Mouse (Mus musculus): ENCODE measurements around the gene Jaml. TPM values are rescaled to one million over a fixed set of nuclear protein-coding genes. Genes with fewer than 3 reads are reported as not detected.
A peak's percentile ranks its signal among the peaks of the same experiment; 100 is the strongest.

The Jaml gene
- polyA plus RNA-seq, 1 experiment = 0.53 TPM

- no peaks in the 10 kb centered on the region for H3K4me1 ChIP-seq (ENCODE audit: control insufficient read depth, insufficient read depth, low read length)
- H3K36me3 ChIP-seq (ENCODE audit: control insufficient read depth, insufficient read depth, low read length) = no peaks in the 10 kb centered on the region
- no peaks in the 10 kb centered on the region for H3K27me3 ChIP-seq (replicated peaks; ENCODE audit: control insufficient read depth, insufficient read depth, low read length)
- no peak overlapping the region for H3K4me3 ChIP-seq (ENCODE audit: insufficient read depth, low read depth, low read length)
- WGBS = 63% methylated on average over 6 of the region's 6 CpGs
- H3K27ac ChIP-seq (ENCODE audit: insufficient read depth, low read depth, low read length) = no peak overlapping the region
- no peak for TF ChIP-seq POLR2A (IDR thresholded peaks at IDR 0.05; ENCODE audit: low read depth, low read length)
- TF ChIP-seq CTCF (conservative IDR thresholded peaks at IDR 0.05; ENCODE audit: insufficient read depth, insufficient read length, low read depth, low read length) = no peak
- no peak for DNase-seq
Measured at GRCm38 (mm10) chr9:45121001-45121400, 42.0 kb downstream of the Jaml start.

- H3K27ac ChIP-seq (ENCODE audit: insufficient read depth, low read depth, low read length) = no peak overlapping the region
- H3K36me3 ChIP-seq (ENCODE audit: control insufficient read depth, insufficient read depth, low read length) = no peaks in the 10 kb centered on the region
- WGBS = 3% methylated on average over 10 of the region's 10 CpGs
- TF ChIP-seq CTCF (conservative IDR thresholded peaks at IDR 0.05; ENCODE audit: insufficient read depth, insufficient read length, low read depth, low read length) = peak; percentile 92
- TF ChIP-seq POLR2A (IDR thresholded peaks at IDR 0.05; ENCODE audit: low read depth, low read length) = no peak
- no peaks in the 10 kb centered on the region for H3K27me3 ChIP-seq (replicated peaks; ENCODE audit: control insufficient read depth, insufficient read depth, low read length)
- no peaks in the 10 kb centered on the region for H3K4me1 ChIP-seq (ENCODE audit: control insufficient read depth, insufficient read depth, low read length)
- H3K4me3 ChIP-seq (ENCODE audit: insufficient read depth, low read depth, low read length) = no peak overlapping the region
- DNase-seq = peak; percentile 81
Measured at GRCm38 (mm10) chr9:45121769-45122168, 42.8 kb downstream of the Jaml start.

DNA sequence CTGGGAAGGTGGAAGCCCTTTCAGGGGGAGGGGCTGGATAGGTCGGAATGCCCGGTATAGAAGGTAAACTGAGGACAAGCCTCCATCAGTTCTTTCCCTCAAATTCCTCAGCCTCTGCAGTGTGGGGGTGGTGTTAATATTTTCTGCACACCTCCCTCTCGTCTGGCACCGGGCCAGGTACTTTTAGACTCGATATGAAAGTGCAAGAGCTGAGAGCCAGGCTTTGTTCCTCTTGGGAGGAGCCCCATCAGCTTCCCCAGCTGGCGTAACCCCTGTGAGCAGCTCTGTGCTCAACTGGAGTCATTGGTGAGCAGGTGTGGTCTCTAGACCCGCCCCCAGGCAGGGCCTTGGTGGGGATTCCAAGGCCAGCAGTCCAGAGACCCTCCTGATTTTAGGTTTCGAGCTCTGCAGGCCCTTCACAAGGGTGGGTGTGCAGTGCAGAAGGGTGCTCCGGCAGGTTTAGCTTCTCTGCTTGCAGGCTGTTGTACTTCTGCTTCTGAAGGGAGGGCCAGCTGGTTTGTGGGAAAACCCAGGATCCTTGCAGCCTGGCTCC, 43.3 kb downstream of the Jaml start:
- H3K27me3 ChIP-seq (replicated peaks; ENCODE audit: control insufficient read depth, insufficient read depth, low read length) = no peaks in the 10 kb centered on the region
- no peak for TF ChIP-seq CTCF (conservative IDR thresholded peaks at IDR 0.05; ENCODE audit: insufficient read depth, insufficient read length, low read depth, low read length)
- no peak for TF ChIP-seq POLR2A (IDR thresholded peaks at IDR 0.05; ENCODE audit: low read depth, low read length)
- H3K4me3 ChIP-seq (ENCODE audit: insufficient read depth, low read depth, low read length) = no peak overlapping the region
- H3K27ac ChIP-seq (ENCODE audit: insufficient read depth, low read depth, low read length) = no peak overlapping the region
- H3K4me1 ChIP-seq (ENCODE audit: control insufficient read depth, insufficient read depth, low read length) = no peaks in the 10 kb centered on the region
- no peaks in the 10 kb centered on the region for H3K36me3 ChIP-seq (ENCODE audit: control insufficient read depth, insufficient read depth, low read length)
- DNase-seq = peak; percentile 43
- 27% methylated on average over 9 of the region's 9 CpGs for WGBS

GRCm38 (mm10) chr9:45125211-45125610, 46.2 kb downstream of the Jaml start:
- no peak for DNase-seq
- WGBS = 88% methylated on average over 14 of the region's 14 CpGs
- Histone ChIP-seq H3K27me3 (replicated peaks; ENCODE audit: control insufficient read depth, insufficient read depth, low read length) (no peaks in the 10 kb centered on the region), H3K4me3 (ENCODE audit: insufficient read depth, low read depth, low read length) (no peak overlapping the region), H3K4me1 (ENCODE audit: control insufficient read depth, insufficient read depth, low read length) (no peaks in the 10 kb centered on the region), H3K27ac (ENCODE audit: insufficient read depth, low read depth, low read length) (no peak overlapping the region), H3K36me3 (ENCODE audit: control insufficient read depth, insufficient read depth, low read length) (no peaks in the 10 kb centered on the region)
- TF ChIP-seq CTCF (conservative IDR thresholded peaks at IDR 0.05; ENCODE audit: insufficient read depth, insufficient read length, low read depth, low read length) (no peak), POLR2A (IDR thresholded peaks at IDR 0.05; ENCODE audit: low read depth, low read length) (no peak)

DNA sequence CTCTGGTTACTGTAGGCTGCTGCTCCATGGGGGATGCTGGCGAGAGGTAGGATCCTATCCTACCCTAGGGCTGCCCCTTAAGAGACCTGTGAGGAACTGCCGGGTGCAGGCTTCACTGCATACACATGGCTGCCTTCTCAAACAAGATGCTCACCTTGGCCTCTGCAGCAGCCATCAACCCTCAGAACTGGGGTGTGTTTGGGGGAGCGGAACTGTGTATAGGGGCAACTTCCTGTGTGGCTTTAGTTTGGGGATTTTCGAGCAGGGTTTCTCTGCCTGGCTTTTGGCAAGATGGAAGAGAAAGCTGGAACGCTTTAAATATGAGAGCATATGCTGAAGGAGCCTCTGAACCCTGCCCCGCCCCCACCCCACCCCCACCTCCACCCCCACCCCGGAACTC, 48.0 kb downstream of the Jaml start:
- Histone ChIP-seq H3K27me3 (replicated peaks; ENCODE audit: control insufficient read depth, insufficient read depth, low read length) (no peaks in the 10 kb centered on the region), H3K27ac (ENCODE audit: insufficient read depth, low read depth, low read length) (no peak overlapping the region), H3K4me3 (ENCODE audit: insufficient read depth, low read depth, low read length) (no peak overlapping the region), H3K4me1 (ENCODE audit: control insufficient read depth, insufficient read depth, low read length) (no peaks in the 10 kb centered on the region), H3K36me3 (ENCODE audit: control insufficient read depth, insufficient read depth, low read length) (no peaks in the 10 kb centered on the region)
- no peak for TF ChIP-seq POLR2A (IDR thresholded peaks at IDR 0.05; ENCODE audit: low read depth, low read length)
- TF ChIP-seq CTCF (conservative IDR thresholded peaks at IDR 0.05; ENCODE audit: insufficient read depth, insufficient read length, low read depth, low read length) = no peak
- DNase-seq = no peak
- WGBS = 52% methylated on average over 7 of the region's 7 CpGs

DNA sequence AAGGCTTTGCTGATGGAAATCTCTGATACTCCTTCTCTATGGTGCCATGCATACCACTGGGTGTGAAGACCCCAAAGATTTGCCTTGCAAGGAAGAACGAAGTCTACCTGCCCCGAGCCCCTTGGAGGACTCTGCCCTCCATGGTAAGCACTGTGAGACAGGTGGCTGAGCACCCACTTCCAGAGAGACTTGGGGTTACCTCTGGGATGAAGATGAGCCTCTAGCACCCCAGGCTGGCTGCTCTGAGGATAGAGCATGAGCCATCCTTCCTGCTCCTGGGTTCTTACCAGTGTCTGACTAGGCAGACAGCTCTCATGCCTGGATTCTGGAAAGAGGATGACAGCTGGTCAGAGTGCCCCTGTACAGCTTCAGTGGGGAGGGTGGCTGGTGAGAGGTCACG, 51.1 kb downstream of the Jaml start:
- Histone ChIP-seq H3K27me3 (replicated peaks; ENCODE audit: control insufficient read depth, insufficient read depth, low read length) (no peaks in the 10 kb centered on the region), H3K4me3 (ENCODE audit: insufficient read depth, low read depth, low read length) (no peak overlapping the region), H3K4me1 (ENCODE audit: control insufficient read depth, insufficient read depth, low read length) (no peaks in the 10 kb centered on the region), H3K27ac (ENCODE audit: insufficient read depth, low read depth, low read length) (no peak overlapping the region), H3K36me3 (ENCODE audit: control insufficient read depth, insufficient read depth, low read length) (no peaks in the 10 kb centered on the region)
- 75% methylated on average over 3 of the region's 3 CpGs for WGBS
- no peak for DNase-seq
- TF ChIP-seq POLR2A (IDR thresholded peaks at IDR 0.05; ENCODE audit: low read depth, low read length) (no peak), CTCF (conservative IDR thresholded peaks at IDR 0.05; ENCODE audit: insufficient read depth, insufficient read length, low read depth, low read length) (no peak)

DNA sequence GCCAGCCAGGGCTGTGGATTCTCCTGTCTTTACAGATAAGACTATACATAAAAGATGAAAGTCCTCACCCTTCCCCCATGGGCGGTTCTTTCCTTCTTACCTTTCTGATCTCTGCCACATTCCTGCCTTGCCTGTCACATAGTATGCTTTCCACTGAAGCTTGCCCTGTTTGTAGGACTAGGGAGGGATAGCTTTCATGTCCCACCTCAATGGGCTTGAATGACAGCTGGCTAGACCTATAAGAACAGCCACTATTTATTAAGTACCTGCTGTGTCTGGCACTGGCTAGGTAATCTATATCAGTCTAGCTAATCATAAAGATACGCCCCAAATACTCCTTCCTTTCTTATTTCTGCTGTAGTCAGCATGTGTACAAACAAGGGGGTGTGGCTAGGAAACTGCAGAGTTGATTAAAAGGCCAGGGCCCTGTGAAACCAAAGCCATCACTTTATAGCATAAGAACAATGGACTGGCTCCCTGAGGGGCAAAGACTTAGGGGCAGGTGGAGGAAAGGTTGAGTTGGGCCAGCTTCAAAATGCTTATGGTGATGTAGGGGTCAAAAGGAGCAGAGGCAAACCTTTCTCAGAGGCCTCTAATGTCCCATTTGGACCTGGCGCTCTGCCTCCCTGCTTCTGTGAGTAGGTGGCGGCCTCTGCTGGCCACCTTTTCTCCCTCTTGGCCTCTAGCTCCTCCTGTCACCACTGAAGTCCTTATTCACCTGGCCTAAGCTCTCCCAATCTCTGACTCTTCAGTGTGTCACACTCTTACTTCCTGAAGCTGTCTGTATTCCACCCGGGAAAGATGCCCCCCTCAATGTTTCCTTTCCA, 54.7 kb downstream of the Jaml start:
- H3K27ac ChIP-seq (ENCODE audit: insufficient read depth, low read depth, low read length) = no peak overlapping the region
- 0 out of 2 replicates have a peak, but pooled peaks cover 1% of the 10 kb centered on the region for H3K27me3 ChIP-seq (replicated peaks; ENCODE audit: control insufficient read depth, insufficient read depth, low read length)
- peak; percentile 80 for TF ChIP-seq CTCF (conservative IDR thresholded peaks at IDR 0.05; ENCODE audit: insufficient read depth, insufficient read length, low read depth, low read length)
- no peak for TF ChIP-seq POLR2A (IDR thresholded peaks at IDR 0.05; ENCODE audit: low read depth, low read length)
- WGBS = 26% methylated on average over 5 of the region's 5 CpGs
- no peaks in the 10 kb centered on the region for H3K4me1 ChIP-seq (ENCODE audit: control insufficient read depth, insufficient read depth, low read length)
- H3K4me3 ChIP-seq (ENCODE audit: insufficient read depth, low read depth, low read length) = no peak overlapping the region
- DNase-seq = peak; percentile 73
- no peaks in the 10 kb centered on the region for H3K36me3 ChIP-seq (ENCODE audit: control insufficient read depth, insufficient read depth, low read length)

All from kidney, adult 2 months (tissue).